Mouse (Mus musculus) olfactory bulb, adult 2 months (tissue): Measurements from ENCODE around the gene Carmil3.

ENCODE experiments used
- CTCF ChIP-seq: fragments of 200-500 bp; IDR thresholded peaks from 2 replicates; pipeline ENCODE4 v1.5.1; 2012; ENCODE audit warnings: low read depth, mild to moderate bottlenecking, low read length, moderate library complexity; ENCODE audit not compliant: insufficient read depth
- POLR2A ChIP-seq: fragments of 200-500 bp; IDR thresholded peaks from 2 replicates; pipeline ENCODE4 v1.6.1; 2012; ENCODE audit warnings: mild to moderate bottlenecking, low read depth, low read length, moderate library complexity; ENCODE audit not compliant: insufficient read depth

GRCm38 (mm10) chr14:55524785-55525184 is 34.3 kb downstream of the Carmil3 start, which contains the start of gene Nrl:
- TF ChIP-seq CTCF (no peak), POLR2A (no peak)
